Mouse (Mus musculus) stomach, embryonic 14.5 days (tissue): ENCODE data around the gene Cacna1d. TPM values are rescaled to one million over a fixed set of nuclear protein-coding genes. Genes with fewer than 3 reads are reported as not detected.

Source experiments
- ATAC-seq: fragments of 200-750 bp; cut with Nextera tagmentation; 2 replicates; pipeline ENCODE4 v1.8.0; 2017; ENCODE audit warnings: low read depth, moderate TSS enrichment; ENCODE audit not compliant: insufficient number of reproducible peaks, insufficient read depth, low FRiP score
- H3K27ac ChIP-seq: fragments of 300-500 bp; sonication (generic); 2 replicates; pipeline ENCODE4 v1.5.1; 2014; ENCODE audit warnings: mild to moderate bottlenecking, low read length, moderate library complexity, mixed read lengths
- H3K27me3 ChIP-seq: fragments of 300-500 bp; sonication (generic); 2 replicates; pipeline ENCODE4 v1.6.1; 2014; ENCODE audit warnings: low read length, control low read depth, mixed read lengths; ENCODE audit not compliant: control insufficient read depth, insufficient read depth
- H3K36me3 ChIP-seq: fragments of 300-500 bp; sonication (generic); 2 replicates; pipeline ENCODE4 v1.6.1; 2014; ENCODE audit warnings: mild to moderate bottlenecking, control low read depth, low read length, moderate library complexity, mixed read lengths; ENCODE audit not compliant: control insufficient read depth, insufficient read depth
- H3K4me1 ChIP-seq: fragments of 300-500 bp; sonication (generic); 2 replicates; pipeline ENCODE4 v1.6.1; 2014; ENCODE audit warnings: low read length, control low read depth, mixed read lengths; ENCODE audit not compliant: control insufficient read depth, insufficient read depth
- H3K4me2 ChIP-seq: fragments of 300-500 bp; sonication (generic); replicated peaks from 2 replicates; pipeline ENCODE4 v1.6.1; 2014; ENCODE audit warnings: low read depth, low read length, control low read depth
- H3K4me3 ChIP-seq: fragments of 300-500 bp; sonication (generic); 2 replicates; pipeline ENCODE4 v1.5.1; 2014; ENCODE audit warnings: low read depth, low read length, control low read depth
- H3K9ac ChIP-seq: fragments of 300-500 bp; sonication (generic); replicated peaks from 2 replicates; pipeline ENCODE4 v1.6.1; 2014; ENCODE audit warnings: low read depth, mild to moderate bottlenecking, control low read depth, low read length, moderate library complexity, mixed read lengths
- H3K9me3 ChIP-seq: fragments of 300-500 bp; sonication (generic); 2 replicates; pipeline ENCODE4 v1.6.1; 2016; ENCODE audit warnings: low read depth, low read length, control low read depth; ENCODE audit not compliant: control insufficient read depth
- WGBS: fragments of 180-500 bp; shearing (Covaris S2); extraction: QIAGEN DNeasy Blood & Tissue Kit; methylation state at CpG from one replicate; pipeline ENCODE4 v1.1.7; 2014; 5-methylcytosine and 5-hydroxymethylcytosine counted together
- polyA plus RNA-seq: library from polyadenylated mRNA; unstranded; fragments of >200 nt; fragmentation: Nextera tagmentation; extraction: Ambion mirVana; gene quantifications from 2 replicates; pipeline ENCODE4 v1.2.1, GENCODE M21; 2014

Cacna1d gene
- polyA plus RNA-seq, 1 experiment from 2014 or later = 15.3 TPM

GRCm38 (mm10) chr14:30172821-30173755 is 318.2 kb downstream of the Cacna1d start:
- no peaks in the 10 kb centered on the region for H3K27me3 ChIP-seq
- WGBS = 70% methylated on average over 12 of the region's 12 CpGs
- no peaks in the 10 kb centered on the region for H3K9me3 ChIP-seq
- H3K4me2 ChIP-seq = no peak overlapping the region
- no peak overlapping the region for H3K9ac ChIP-seq
- H3K36me3 ChIP-seq = no peaks in the 10 kb centered on the region
- no peak overlapping the region for H3K27ac ChIP-seq
- H3K4me3 ChIP-seq = no peak overlapping the region
- ATAC-seq = no peak
- H3K4me1 ChIP-seq = peaks cover 4% of the 10 kb centered on the region; the same call in 1 of the 2 replicates

- WGBS = 90% methylated on average over 6 of the region's 6 CpGs
- H3K4me1 ChIP-seq = no peaks in the 10 kb centered on the region
- no peak for ATAC-seq
- H3K9me3 ChIP-seq = no peaks in the 10 kb centered on the region
- no peaks in the 10 kb centered on the region for H3K27me3 ChIP-seq
- no peak overlapping the region for H3K27ac ChIP-seq
- H3K4me2 ChIP-seq = no peak overlapping the region
- no peak overlapping the region for H3K4me3 ChIP-seq
- no peak overlapping the region for H3K9ac ChIP-seq
- no peaks in the 10 kb centered on the region for H3K36me3 ChIP-seq
These were observed 319.7 kb downstream of the Cacna1d start for GRCm38 (mm10) chr14:30171593-30171992.

- Histone ChIP-seq H3K4me2 (no peak overlapping the region), H3K4me3 (no peak overlapping the region), H3K9me3 (no peaks in the 10 kb centered on the region), H3K27ac (no peak overlapping the region), H3K4me1 (no peaks in the 10 kb centered on the region), H3K27me3 (no peaks in the 10 kb centered on the region), H3K36me3 (no peaks in the 10 kb centered on the region), H3K9ac (no peak overlapping the region)
- no peak for ATAC-seq
- 69% methylated on average over 6 of the region's 6 CpGs for WGBS
These were observed 320.2 kb downstream of the Cacna1d start for GRCm38 (mm10) chr14:30171008-30171407.

GRCm38 (mm10) chr14:30169455-30169854 is 321.8 kb downstream of the Cacna1d start:
- no peaks in the 10 kb centered on the region for H3K9me3 ChIP-seq
- H3K36me3 ChIP-seq = no peaks in the 10 kb centered on the region; the same call in 1 of the 2 replicates
- H3K4me3 ChIP-seq = no peak overlapping the region
- WGBS = 64% methylated on average over 5 of the region's 5 CpGs
- H3K9ac ChIP-seq = no peak overlapping the region
- H3K27ac ChIP-seq = no peak overlapping the region
- no peaks in the 10 kb centered on the region for H3K4me1 ChIP-seq
- no peak for ATAC-seq
- H3K27me3 ChIP-seq = no peaks in the 10 kb centered on the region
- H3K4me2 ChIP-seq = no peak overlapping the region

- Histone ChIP-seq H3K4me1 (no peaks in the 10 kb centered on the region), H3K4me2 (no peak overlapping the region), H3K27me3 (no peaks in the 10 kb centered on the region), H3K9me3 (no peaks in the 10 kb centered on the region), H3K9ac (no peak overlapping the region), H3K27ac (no peak overlapping the region), H3K4me3 (no peak overlapping the region), H3K36me3 (no peaks in the 10 kb centered on the region; the same call in 1 of the 2 replicates)
- ATAC-seq = no peak
- 57% methylated on average over 3 of the region's 3 CpGs for WGBS
These were observed 322.4 kb downstream of the Cacna1d start for GRCm38 (mm10) chr14:30168902-30169301.

- 87% methylated on average over 3 of the region's 3 CpGs for WGBS
- H3K27ac ChIP-seq = no peak overlapping the region
- ATAC-seq = no peak
- H3K4me2 ChIP-seq = no peak overlapping the region
- no peak overlapping the region for H3K4me3 ChIP-seq
- H3K4me1 ChIP-seq = no peaks in the 10 kb centered on the region
- H3K36me3 ChIP-seq = no peaks in the 10 kb centered on the region; the same call in 1 of the 2 replicates
- no peak overlapping the region for H3K9ac ChIP-seq
- H3K27me3 ChIP-seq = no peaks in the 10 kb centered on the region
- H3K9me3 ChIP-seq = no peaks in the 10 kb centered on the region
These were observed 322.9 kb downstream of the Cacna1d start for GRCm38 (mm10) chr14:30168387-30168786.

- Histone ChIP-seq H3K27ac (no peak overlapping the region), H3K4me3 (no peak overlapping the region), H3K36me3 (no peaks in the 10 kb centered on the region; the same call in 1 of the 2 replicates), H3K9me3 (no peaks in the 10 kb centered on the region), H3K9ac (no peak overlapping the region), H3K27me3 (no peaks in the 10 kb centered on the region), H3K4me1 (no peaks in the 10 kb centered on the region), H3K4me2 (no peak overlapping the region)
- WGBS = 92% methylated on average over 7 of the region's 7 CpGs
- ATAC-seq = no peak
These were observed 323.6 kb downstream of the Cacna1d start for GRCm38 (mm10) chr14:30167606-30168005.

- no peak overlapping the region for H3K4me3 ChIP-seq
- no peaks in the 10 kb centered on the region for H3K27me3 ChIP-seq
- H3K9me3 ChIP-seq = no peaks in the 10 kb centered on the region
- no peak for ATAC-seq
- 91% methylated on average over 11 of the region's 11 CpGs for WGBS
- no peak overlapping the region for H3K27ac ChIP-seq
- H3K9ac ChIP-seq = no peak overlapping the region
- H3K4me1 ChIP-seq = no peaks in the 10 kb centered on the region
- H3K4me2 ChIP-seq = no peak overlapping the region
- H3K36me3 ChIP-seq = no peaks in the 10 kb centered on the region; the same call in 1 of the 2 replicates
These were observed 325.2 kb downstream of the Cacna1d start for GRCm38 (mm10) chr14:30166036-30166435.
